Mouse (Mus musculus): ENCODE measurements around the gene Slc25a13. TPM values are rescaled to one million over a fixed set of nuclear protein-coding genes. Genes with fewer than 3 reads are reported as not detected.

Slc25a13 gene
- polyA plus RNA-seq, 1 experiment from 2014 or later: 17.8 TPM

DNA sequence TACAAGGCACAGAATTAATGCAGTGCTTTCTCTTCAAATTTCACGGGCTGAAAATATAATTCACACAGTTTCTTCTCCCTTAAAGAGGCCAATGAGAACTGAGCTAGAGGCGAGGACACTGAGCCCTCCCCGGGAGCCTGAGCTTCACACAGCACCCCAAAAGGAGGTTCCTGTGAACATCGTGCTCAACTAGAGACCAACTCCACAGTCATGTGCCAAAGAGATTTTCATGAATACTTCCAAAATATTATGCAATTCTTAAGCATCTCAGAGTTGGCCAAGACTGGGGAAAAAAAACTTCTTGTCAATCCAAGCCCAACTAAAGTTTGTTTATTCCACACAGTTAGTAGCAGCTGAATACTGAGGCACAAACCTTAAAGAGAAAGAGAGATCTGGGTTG, 115.4 kb downstream of the Slc25a13 start:
- 49% methylated on average over 4 of the region's 4 CpGs for WGBS
- no peaks in the 10 kb centered on the region for H3K9me3 ChIP-seq (replicated peaks)
- ATAC-seq (ENCODE audit: insufficient number of reproducible peaks, low FRiP score, low TSS enrichment, low read depth): 0 out of 2 replicates have a peak, but pooled peaks have one; percentile 51
- peaks cover 9% of the 10 kb centered on the region; the same call in 1 of the 2 replicates for H3K4me1 ChIP-seq
- H3K9ac ChIP-seq: no peak overlapping the region
- no peak overlapping the region for H3K4me3 ChIP-seq (replicated peaks)
- H3K4me2 ChIP-seq (replicated peaks): no peak overlapping the region
- H3K27ac ChIP-seq (replicated peaks): no peak overlapping the region
- H3K36me3 ChIP-seq: no peaks in the 10 kb centered on the region
- H3K27me3 ChIP-seq: peaks cover under 1% of the 10 kb centered on the region; the same call in 1 of the 2 replicates

DNA sequence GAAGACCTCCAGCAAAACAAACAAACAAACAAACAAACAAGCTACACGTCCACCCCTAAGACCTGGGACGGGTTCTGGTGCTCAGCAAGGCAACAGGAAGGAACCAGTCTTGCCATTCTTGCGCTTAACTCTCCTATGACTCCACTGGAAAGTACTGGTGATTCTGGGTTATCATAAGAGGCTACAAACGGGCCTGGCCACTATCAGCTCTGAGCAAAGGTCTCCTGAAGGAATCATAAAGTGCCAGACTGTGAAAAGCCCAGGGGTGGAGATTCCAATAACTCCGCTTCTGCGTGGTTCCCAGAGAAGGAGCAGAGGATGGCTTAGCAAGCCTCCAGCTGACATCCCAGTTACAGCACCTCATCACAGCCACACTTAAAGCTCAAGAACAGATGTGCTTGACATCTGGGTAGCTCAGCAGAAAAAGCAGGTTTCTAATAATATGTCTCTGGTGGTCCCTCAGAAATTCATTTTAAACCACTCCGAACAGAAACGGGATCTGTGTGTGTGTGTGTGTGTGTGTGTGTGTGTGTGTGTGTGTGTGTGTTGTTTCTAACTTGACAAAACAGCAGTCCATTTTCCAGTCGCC, 116.0 kb downstream of the Slc25a13 start:
- Histone ChIP-seq H3K4me1 (peaks cover 9% of the 10 kb centered on the region; the same call in 1 of the 2 replicates), H3K4me2 (replicated peaks) (no peak overlapping the region), H3K9me3 (replicated peaks) (no peaks in the 10 kb centered on the region), H3K4me3 (replicated peaks) (no peak overlapping the region), H3K27me3 (peaks cover 5% of the 10 kb centered on the region; the same call in 1 of the 2 replicates), H3K36me3 (no peaks in the 10 kb centered on the region), H3K9ac (no peak overlapping the region), H3K27ac (replicated peaks) (no peak overlapping the region)
- ATAC-seq (ENCODE audit: insufficient number of reproducible peaks, low FRiP score, low TSS enrichment, low read depth): no peak
- WGBS: 70% methylated on average over 9 of the region's 9 CpGs

DNA sequence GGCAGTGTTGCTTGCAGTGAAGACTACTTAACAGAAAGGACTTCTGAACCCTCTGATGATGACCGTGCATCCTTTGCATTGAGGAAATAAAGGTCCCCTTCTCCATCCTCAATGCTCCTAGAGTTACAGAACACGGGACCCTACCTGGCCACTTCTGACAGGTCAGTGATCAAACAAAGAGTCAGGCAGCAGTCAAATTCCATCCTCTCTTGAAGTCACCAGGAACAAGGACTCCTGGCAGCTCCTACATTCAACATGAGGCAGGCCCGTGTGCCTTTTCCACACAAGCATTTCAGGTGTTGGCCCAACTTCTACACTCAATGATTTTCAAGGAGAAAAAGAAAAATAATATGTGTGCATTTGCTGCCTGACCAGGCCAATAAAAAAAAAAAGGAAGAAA, 123.0 kb downstream of the Slc25a13 start:
- no peak overlapping the region for H3K4me2 ChIP-seq (replicated peaks)
- ATAC-seq (ENCODE audit: insufficient number of reproducible peaks, low FRiP score, low TSS enrichment, low read depth): no peak
- no peaks in the 10 kb centered on the region for H3K36me3 ChIP-seq
- WGBS: 86% methylated on average over 3 of the region's 3 CpGs
- no peaks in the 10 kb centered on the region for H3K4me1 ChIP-seq
- no peak overlapping the region for H3K9ac ChIP-seq
- no peaks in the 10 kb centered on the region for H3K9me3 ChIP-seq (replicated peaks)
- no peak overlapping the region for H3K27ac ChIP-seq (replicated peaks)
- H3K27me3 ChIP-seq: peaks cover 6% of the 10 kb centered on the region; the same call in 1 of the 2 replicates
- no peak overlapping the region for H3K4me3 ChIP-seq (replicated peaks)

GRCm38 (mm10) chr6:6093522-6093921, 123.5 kb downstream of the Slc25a13 start:
- H3K27ac ChIP-seq (replicated peaks): no peak overlapping the region
- no peak for ATAC-seq (ENCODE audit: insufficient number of reproducible peaks, low FRiP score, low TSS enrichment, low read depth)

DNA sequence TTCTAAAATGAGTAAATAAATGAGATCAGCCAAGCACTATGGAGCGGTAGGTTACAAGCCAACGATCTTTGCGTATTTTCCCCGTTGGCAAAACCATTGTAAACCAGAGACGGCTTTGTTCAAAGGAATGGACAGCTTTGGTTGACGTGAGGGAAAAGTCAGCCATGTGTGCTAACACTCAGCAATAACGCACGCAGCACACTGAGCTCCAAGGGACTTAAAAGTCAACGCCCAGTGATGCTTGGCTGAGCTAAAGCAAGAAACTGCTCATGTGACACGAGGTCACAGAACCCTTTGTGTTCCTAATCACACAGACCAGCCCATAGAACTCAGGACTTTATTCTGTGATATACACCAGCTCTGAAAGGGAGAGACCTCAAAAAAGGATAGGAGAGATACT, 124.5 kb downstream of the Slc25a13 start:
- H3K4me1 ChIP-seq: no peaks in the 10 kb centered on the region
- no peak overlapping the region for H3K9ac ChIP-seq
- no peak overlapping the region for H3K4me3 ChIP-seq (replicated peaks)
- H3K9me3 ChIP-seq (replicated peaks): no peaks in the 10 kb centered on the region
- H3K27ac ChIP-seq (replicated peaks): no peak overlapping the region
- no peak for ATAC-seq (ENCODE audit: insufficient number of reproducible peaks, low FRiP score, low TSS enrichment, low read depth)
- no peaks in the 10 kb centered on the region for H3K36me3 ChIP-seq
- peaks cover 6% of the 10 kb centered on the region; the same call in 1 of the 2 replicates for H3K27me3 ChIP-seq
- H3K4me2 ChIP-seq (replicated peaks): no peak overlapping the region
- 78% methylated on average over 10 of the region's 10 CpGs for WGBS

More at GRCm38 (mm10) chr6:6093522-6093921, 123.5 kb downstream of the Slc25a13 start:
- Histone ChIP-seq H3K4me1 (no peaks in the 10 kb centered on the region), H3K4me2 (replicated peaks) (no peak overlapping the region), H3K9ac (no peak overlapping the region), H3K27me3 (peaks cover 6% of the 10 kb centered on the region; the same call in 1 of the 2 replicates), H3K4me3 (replicated peaks) (no peak overlapping the region), H3K9me3 (replicated peaks) (no peaks in the 10 kb centered on the region), H3K36me3 (no peaks in the 10 kb centered on the region)
- WGBS: 83% methylated on average over 3 of the region's 3 CpGs

DNA sequence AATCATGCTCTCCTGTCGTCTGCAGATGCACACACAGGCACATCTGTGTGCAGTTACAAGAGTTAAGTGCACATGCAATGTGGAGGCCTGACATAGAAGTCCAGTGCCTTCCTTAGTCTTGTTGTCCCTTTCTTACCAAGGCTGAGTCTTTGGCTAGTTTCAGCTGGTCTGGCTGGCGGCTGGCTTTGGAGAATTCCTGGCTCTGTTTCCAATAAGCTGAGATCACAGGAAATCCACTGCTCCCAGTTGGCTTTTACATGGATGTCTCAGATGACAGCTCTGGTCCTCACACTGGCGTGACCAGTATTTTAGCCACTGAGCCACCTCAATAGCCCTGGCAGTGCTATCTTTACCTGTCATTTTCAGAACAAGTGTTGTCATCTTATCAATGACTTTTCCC, 126.0 kb downstream of the Slc25a13 start:
- H3K9ac ChIP-seq: no peak overlapping the region
- no peaks in the 10 kb centered on the region for H3K9me3 ChIP-seq (replicated peaks)
- no peak overlapping the region for H3K27ac ChIP-seq (replicated peaks)
- WGBS: 59% methylated on average over 3 of the region's 3 CpGs
- no peak overlapping the region for H3K4me3 ChIP-seq (replicated peaks)
- H3K4me2 ChIP-seq (replicated peaks): no peak overlapping the region
- no peaks in the 10 kb centered on the region for H3K36me3 ChIP-seq
- peaks cover 2% of the 10 kb centered on the region; the same call in 1 of the 2 replicates for H3K27me3 ChIP-seq
- H3K4me1 ChIP-seq: no peaks in the 10 kb centered on the region
- ATAC-seq (ENCODE audit: insufficient number of reproducible peaks, low FRiP score, low TSS enrichment, low read depth): no peak

GRCm38 (mm10) chr6:6088151-6088550, 128.8 kb downstream of the Slc25a13 start:
- no peak overlapping the region for H3K4me3 ChIP-seq (replicated peaks)
- no peak overlapping the region for H3K4me2 ChIP-seq (replicated peaks)
- ATAC-seq (ENCODE audit: insufficient number of reproducible peaks, low FRiP score, low TSS enrichment, low read depth): no peak
- no peaks in the 10 kb centered on the region for H3K9me3 ChIP-seq (replicated peaks)
- WGBS: 85% methylated on average over 4 of the region's 4 CpGs
- H3K4me1 ChIP-seq: no peaks in the 10 kb centered on the region
- no peak overlapping the region for H3K9ac ChIP-seq
- H3K27me3 ChIP-seq: no peaks in the 10 kb centered on the region
- H3K36me3 ChIP-seq: no peaks in the 10 kb centered on the region
- H3K27ac ChIP-seq (replicated peaks): no peak overlapping the region

DNA sequence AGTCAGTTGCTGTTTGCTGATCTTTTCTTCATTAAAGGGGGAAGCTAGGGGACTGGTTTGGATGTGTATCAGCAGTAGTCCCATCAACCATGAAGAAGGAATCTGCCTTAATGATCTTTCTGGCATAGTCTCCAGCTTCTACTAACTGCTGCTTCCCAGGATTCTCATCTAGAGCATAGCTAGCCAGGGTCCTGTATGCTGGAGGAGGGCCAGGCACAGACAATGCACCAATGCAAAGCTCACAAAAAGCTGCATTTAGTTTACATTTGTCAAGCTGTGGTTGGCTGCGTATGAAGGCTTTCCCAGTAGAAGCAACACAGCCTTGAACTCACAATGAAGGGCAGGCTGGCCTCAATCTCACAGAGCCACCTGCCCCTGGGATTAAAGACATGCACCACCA, 136.5 kb downstream of the Slc25a13 start:
- Histone ChIP-seq H3K36me3 (no peaks in the 10 kb centered on the region), H3K4me3 (replicated peaks) (no peak overlapping the region), H3K4me1 (no peaks in the 10 kb centered on the region), H3K27me3 (no peaks in the 10 kb centered on the region), H3K27ac (replicated peaks) (no peak overlapping the region), H3K9me3 (replicated peaks) (no peaks in the 10 kb centered on the region), H3K9ac (no peak overlapping the region), H3K4me2 (replicated peaks) (no peak overlapping the region)
- WGBS: 81% methylated on average over 1 of the region's 1 CpGs
- no peak for ATAC-seq (ENCODE audit: insufficient number of reproducible peaks, low FRiP score, low TSS enrichment, low read depth)

GRCm38 (mm10) chr6:6077234-6077633, 139.7 kb downstream of the Slc25a13 start:
- Histone ChIP-seq H3K27me3 (no peaks in the 10 kb centered on the region), H3K4me2 (replicated peaks) (no peak overlapping the region), H3K9me3 (replicated peaks) (no peaks in the 10 kb centered on the region), H3K36me3 (no peaks in the 10 kb centered on the region), H3K4me3 (replicated peaks) (no peak overlapping the region), H3K9ac (no peak overlapping the region), H3K4me1 (no peaks in the 10 kb centered on the region), H3K27ac (replicated peaks) (no peak overlapping the region)
- ATAC-seq (ENCODE audit: insufficient number of reproducible peaks, low FRiP score, low TSS enrichment, low read depth): no peak
- WGBS: 78% methylated on average over 4 of the region's 4 CpGs

GRCm38 (mm10) chr6:6075940-6076447, 141.0 kb downstream of the Slc25a13 start:
- H3K27ac ChIP-seq (replicated peaks): no peak overlapping the region
- ATAC-seq (ENCODE audit: insufficient number of reproducible peaks, low FRiP score, low TSS enrichment, low read depth): no peak
- no peak overlapping the region for H3K4me3 ChIP-seq (replicated peaks)
- H3K27me3 ChIP-seq: no peaks in the 10 kb centered on the region
- H3K9me3 ChIP-seq (replicated peaks): no peaks in the 10 kb centered on the region
- H3K4me2 ChIP-seq (replicated peaks): no peak overlapping the region
- no peak overlapping the region for H3K9ac ChIP-seq
- WGBS: 84% methylated on average over 7 of the region's 7 CpGs
- no peaks in the 10 kb centered on the region for H3K4me1 ChIP-seq
- no peaks in the 10 kb centered on the region for H3K36me3 ChIP-seq

DNA sequence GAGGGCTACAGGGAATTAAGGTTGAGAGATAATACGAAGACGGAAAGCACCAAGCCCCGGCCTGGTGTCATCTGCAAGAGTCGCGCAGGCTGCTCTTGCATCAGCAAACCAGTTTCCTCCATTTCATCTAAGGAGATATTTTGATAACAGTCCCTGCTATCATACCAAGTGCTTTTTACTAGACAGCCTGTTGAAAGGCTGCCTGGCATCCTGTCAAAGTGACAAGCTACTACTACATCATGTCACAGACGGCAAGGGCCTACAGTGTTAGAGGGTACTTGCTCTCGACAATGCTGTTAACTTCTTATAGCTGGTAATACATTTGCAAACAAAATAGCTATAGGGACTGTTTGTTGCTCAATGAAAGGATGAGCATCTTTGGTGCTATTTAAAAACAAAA, 145.9 kb downstream of the Slc25a13 start:
- 76% methylated on average over 7 of the region's 7 CpGs for WGBS
- Histone ChIP-seq H3K27me3 (no peaks in the 10 kb centered on the region), H3K4me1 (peaks cover 6% of the 10 kb centered on the region; the same call in 1 of the 2 replicates), H3K27ac (replicated peaks) (no peak overlapping the region), H3K36me3 (no peaks in the 10 kb centered on the region), H3K9ac (no peak overlapping the region), H3K4me2 (replicated peaks) (no peak overlapping the region), H3K9me3 (replicated peaks) (no peaks in the 10 kb centered on the region), H3K4me3 (replicated peaks) (no peak overlapping the region)
- no peak for ATAC-seq (ENCODE audit: insufficient number of reproducible peaks, low FRiP score, low TSS enrichment, low read depth)

GRCm38 (mm10) chr6:6070015-6070414, 147.0 kb downstream of the Slc25a13 start:
- H3K36me3 ChIP-seq: no peaks in the 10 kb centered on the region
- no peak overlapping the region for H3K9ac ChIP-seq
- no peak overlapping the region for H3K27ac ChIP-seq (replicated peaks)
- no peak for ATAC-seq (ENCODE audit: insufficient number of reproducible peaks, low FRiP score, low TSS enrichment, low read depth)
- no peak overlapping the region for H3K4me3 ChIP-seq (replicated peaks)
- H3K4me2 ChIP-seq (replicated peaks): no peak overlapping the region
- no peaks in the 10 kb centered on the region for H3K9me3 ChIP-seq (replicated peaks)
- H3K27me3 ChIP-seq: no peaks in the 10 kb centered on the region
- H3K4me1 ChIP-seq: peaks cover 6% of the 10 kb centered on the region; the same call in 1 of the 2 replicates
- 14% methylated on average over 3 of the region's 3 CpGs for WGBS
